Mouse (Mus musculus) neural tube, embryonic 12.5 days (tissue): ENCODE measurements around the gene Fam71e2. TPM values are rescaled to one million over a fixed set of nuclear protein-coding genes. Genes with fewer than 3 reads are reported as not detected.

Experiments
- ATAC-seq: fragments of 200-750 bp; cut with Nextera tagmentation; 2 replicates; pipeline ENCODE4 v1.8.0; 2017; ENCODE audit warnings: low read depth, mild to moderate bottlenecking, moderate TSS enrichment, moderate library complexity; ENCODE audit not compliant: low FRiP score
- H3K27ac ChIP-seq: fragments of 300-500 bp; sonication (generic); 2 replicates; pipeline ENCODE4 v1.5.1; 2016
- H3K27me3 ChIP-seq: fragments of 300-500 bp; sonication (generic); replicated peaks from 2 replicates; pipeline ENCODE4 v1.6.1; 2016; ENCODE audit warnings: mild to moderate bottlenecking
- H3K36me3 ChIP-seq: fragments of 300-500 bp; sonication (generic); 2 replicates; pipeline ENCODE4 v1.6.1; 2016; ENCODE audit warnings: mild to moderate bottlenecking
- H3K4me1 ChIP-seq: fragments of 300-500 bp; sonication (generic); 2 replicates; pipeline ENCODE4 v1.6.1; 2016
- H3K4me2 ChIP-seq: fragments of 300-500 bp; sonication (generic); replicated peaks from 2 replicates; pipeline ENCODE4 v1.6.1; 2016; ENCODE audit warnings: mild to moderate bottlenecking
- H3K4me3 ChIP-seq: fragments of 300-500 bp; sonication (generic); 2 replicates; pipeline ENCODE4 v1.5.1; 2016
- H3K9ac ChIP-seq: fragments of 300-500 bp; sonication (generic); 2 replicates; pipeline ENCODE4 v1.6.1; 2016; ENCODE audit warnings: mild to moderate bottlenecking
- H3K9me3 ChIP-seq: fragments of 300-500 bp; sonication (generic); 2 replicates; pipeline ENCODE4 v1.6.1; 2016; ENCODE audit warnings: mild to moderate bottlenecking
- WGBS: fragments of 180-500 bp; shearing (Covaris S2); methylation state at CpG from one replicate; pipeline ENCODE4 v1.1.7; 2016; 5-methylcytosine and 5-hydroxymethylcytosine counted together
- polyA plus RNA-seq: library from polyadenylated mRNA; unstranded; fragments of >200 nt; fragmentation: Nextera tagmentation; extraction: Ambion mirVana; gene quantifications from 2 replicates; pipeline ENCODE4 v1.2.1, GENCODE M21; 2016

The Fam71e2 gene
- polyA plus RNA-seq, 1 experiment from 2014 or later, result not detected

DNA sequence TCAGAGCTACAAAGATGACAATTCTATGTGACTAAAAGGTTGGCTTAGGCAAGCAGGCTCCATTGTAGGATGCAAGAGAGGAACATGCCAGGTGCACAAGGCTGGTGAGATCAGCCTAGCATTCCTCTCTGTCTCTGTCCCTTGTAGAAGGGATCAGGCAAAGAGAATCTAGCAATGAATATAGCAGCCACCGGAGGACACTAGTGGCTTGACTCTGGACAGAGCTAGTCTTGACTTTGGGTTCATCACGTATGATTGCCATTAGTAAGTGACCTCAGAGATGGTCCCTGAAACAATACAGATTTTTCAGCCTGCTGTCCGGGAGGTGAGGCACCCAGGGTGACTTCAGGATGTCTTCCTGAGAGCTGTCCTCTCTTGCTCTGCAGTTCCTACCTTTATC, 58.5 kb downstream of the Fam71e2 start:
- H3K9me3 ChIP-seq, result no peaks in the 10 kb centered on the region
- H3K27me3 ChIP-seq, result no peaks in the 10 kb centered on the region
- peaks cover 91% of the 10 kb centered on the region for H3K36me3 ChIP-seq
- 89% methylated on average over 3 of the region's 3 CpGs for WGBS
- no peak for ATAC-seq
- H3K9ac ChIP-seq, result no peak overlapping the region
- H3K4me3 ChIP-seq, result no peak overlapping the region
- H3K4me1 ChIP-seq, result no peaks in the 10 kb centered on the region
- no peak overlapping the region for H3K4me2 ChIP-seq
- H3K27ac ChIP-seq, result no peak overlapping the region

DNA sequence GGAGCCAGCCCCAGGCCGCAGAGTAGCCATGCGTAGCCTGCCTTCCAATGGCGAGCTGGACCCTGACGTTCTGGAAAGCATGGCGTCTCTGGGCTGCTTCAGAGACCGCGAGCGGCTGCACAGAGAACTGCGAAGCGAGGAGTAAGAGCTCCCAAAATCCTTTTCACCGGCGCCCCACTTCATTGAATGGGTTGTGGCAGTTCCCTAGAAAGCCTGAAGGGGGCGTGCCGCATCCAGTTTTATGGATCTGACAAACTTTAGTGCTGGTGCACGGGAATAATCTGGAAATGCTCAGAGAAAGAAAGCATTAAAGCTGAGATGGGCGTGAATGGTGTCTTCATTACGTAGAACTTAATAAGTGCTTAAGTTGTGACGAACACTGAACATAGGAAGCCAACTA, 66.0 kb downstream of the Fam71e2 start:
- Histone ChIP-seq H3K4me2 (no peak overlapping the region), H3K9me3 (no peaks in the 10 kb centered on the region), H3K9ac (no peak overlapping the region), H3K27ac (no peak overlapping the region), H3K36me3 (peaks cover 90% of the 10 kb centered on the region), H3K4me3 (no peak overlapping the region), H3K27me3 (no peaks in the 10 kb centered on the region), H3K4me1 (no peaks in the 10 kb centered on the region)
- WGBS, result 37% methylated on average over 18 of the region's 18 CpGs
- ATAC-seq, result 0 out of 2 replicates have a peak, but pooled peaks have one; percentile 37

Other genes starting within 250 kb of the Fam71e2 start
- 2.8 and 2.9 TPM in 2 replicates for gene Tnni3, start 247.1 kb downstream of the Fam71e2 start, polyA plus RNA-seq
- gene Dnaaf3, start 238.8 kb downstream of the Fam71e2 start, polyA plus RNA-seq, result 1.2 and 1.7 TPM in 2 replicates
- gene Syt5, start 223.8 kb downstream of the Fam71e2 start, polyA plus RNA-seq, result 27.9 and 28.6 TPM in 2 replicates
- gene Ptprh, start 167.3 kb downstream of the Fam71e2 start, polyA plus RNA-seq, result not detected in 2 replicates
- 3.5 and 4.0 TPM in 2 replicates for gene Tmem86b, start 139.9 kb downstream of the Fam71e2 start, polyA plus RNA-seq
- gene Ppp6r1, start 112.3 kb downstream of the Fam71e2 start, polyA plus RNA-seq, result 11.1 and 13.9 TPM in 2 replicates
- 119 and 122 TPM in 2 replicates for gene Hspbp1, start 86.2 kb downstream of the Fam71e2 start, polyA plus RNA-seq
- 5.0 and 5.5 TPM in 2 replicates for gene Brsk1, start 80.7 kb downstream of the Fam71e2 start, polyA plus RNA-seq
- 0.11 and 0.14 TPM in 2 replicates for gene Tmem150b, start 46.1 kb downstream of the Fam71e2 start, polyA plus RNA-seq
- gene Kmt5c, start 31.2 kb downstream of the Fam71e2 start, polyA plus RNA-seq, result 96.5 and 98.5 TPM in 2 replicates
- gene Cox6b2, start 18.2 kb downstream of the Fam71e2 start, polyA plus RNA-seq, result 27.3 and 33.4 TPM in 2 replicates
- 0.34 and 0.51 TPM in 2 replicates for gene Il11, start 11.6 kb upstream of the Fam71e2 start, polyA plus RNA-seq
- gene Tmem190, start 11.6 kb upstream of the Fam71e2 start, polyA plus RNA-seq, result not detected in 2 replicates
- gene Tmem238, start 18.4 kb upstream of the Fam71e2 start, polyA plus RNA-seq, result 2.7 and 3.1 TPM in 2 replicates
- 311 and 322 TPM in 2 replicates for gene Rpl28, start 21.6 kb upstream of the Fam71e2 start, polyA plus RNA-seq
- gene Ube2s, start 41.3 kb upstream of the Fam71e2 start, polyA plus RNA-seq, result 380 and 386 TPM in 2 replicates
- 6.0 and 6.5 TPM in 2 replicates for gene Shisa7, start 73.4 kb upstream of the Fam71e2 start, polyA plus RNA-seq
- gene Isoc2b, start 99.0 kb upstream of the Fam71e2 start, polyA plus RNA-seq, result 4.8 and 5.4 TPM in 2 replicates
- gene Isoc2a, start 105.9 kb upstream of the Fam71e2 start, polyA plus RNA-seq, result 0.91 and 0.93 TPM in 2 replicates
- gene Gm36210, start 135.2 kb upstream of the Fam71e2 start, polyA plus RNA-seq, result 0.29 TPM in 1 of 2 replicates, not detected in the other
- 4.4 and 4.5 TPM in 2 replicates for gene Zfp628, start 143.9 kb upstream of the Fam71e2 start, polyA plus RNA-seq
- 13.0 and 13.7 TPM in 2 replicates for gene Nat14, start 150.7 kb upstream of the Fam71e2 start, polyA plus RNA-seq
- gene Ssc5d, start 154.5 kb upstream of the Fam71e2 start, polyA plus RNA-seq, result 2.5 and 3.0 TPM in 2 replicates
- 0.13 TPM in 2 replicates for gene Sbk2, start 193.1 kb upstream of the Fam71e2 start, polyA plus RNA-seq
- 0.11 TPM in 2 replicates for gene Sbk3, start 199.9 kb upstream of the Fam71e2 start, polyA plus RNA-seq
- gene Zfp579, start 224.9 kb upstream of the Fam71e2 start, polyA plus RNA-seq, result 52.4 and 57.5 TPM in 2 replicates
- gene Zfp524, start 243.1 kb upstream of the Fam71e2 start, polyA plus RNA-seq, result 8.2 and 8.7 TPM in 2 replicates
- 62.0 and 63.3 TPM in 2 replicates for gene Fiz1, start 243.4 kb upstream of the Fam71e2 start, polyA plus RNA-seq
- 0.26 TPM in 1 of 2 replicates, not detected in the other for gene Gm44973, start 244.2 kb upstream of the Fam71e2 start, polyA plus RNA-seq
- 6.6 and 6.9 TPM in 2 replicates for gene Zfp865, start 249.1 kb upstream of the Fam71e2 start, polyA plus RNA-seq
- gene Ccdc106, start 249.3 kb upstream of the Fam71e2 start, polyA plus RNA-seq, result 14.3 and 17.0 TPM in 2 replicates